Mouse (Mus musculus) lung, postnatal 0 days (tissue): ENCODE results near the gene Gm20388.
"Not testable (repeated sequence)": the region's sequence is repeated elsewhere in the genome, so short reads cannot be mapped to it uniquely, and the experiment has no call there.

Source experiments
- CTCF ChIP-seq: IDR thresholded peaks from 2 replicates; pipeline ENCODE4 v1.5.1; 2016; ENCODE audit warnings: antibody characterized with exemption, mild to moderate bottlenecking
- EP300 ChIP-seq: IDR thresholded peaks from 2 replicates; pipeline ENCODE4 v1.6.1; 2016; ENCODE audit warnings: antibody characterized with exemption, mild to moderate bottlenecking, control low read depth

DNA sequence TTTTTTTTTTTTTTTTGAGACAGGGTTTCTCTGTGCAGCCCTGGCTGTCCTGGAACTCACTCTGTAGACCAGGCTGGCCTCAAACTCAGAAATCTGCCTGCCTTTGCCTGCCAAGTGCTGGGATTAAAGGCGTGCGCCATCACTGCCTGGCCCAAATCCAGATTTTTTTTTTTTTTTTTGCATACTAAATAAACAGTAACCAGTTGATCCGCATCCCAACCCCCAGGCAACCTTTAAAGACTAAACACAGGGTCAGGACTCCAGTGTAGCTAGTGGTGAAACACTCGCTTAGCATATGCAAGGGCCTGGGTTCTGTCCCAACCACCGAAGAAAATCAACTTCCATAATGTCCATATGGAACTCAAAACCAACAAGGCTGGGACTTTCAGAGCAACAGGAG is 4049.9 kb downstream of the Gm20388 start:
- TF ChIP-seq CTCF, EP300: not testable (repeated sequence)
